Mouse (Mus musculus) MEL (cell line): ENCODE results near the gene Efna5. TPM values are rescaled to one million over a fixed set of nuclear protein-coding genes. Genes with fewer than 3 reads are reported as not detected.

Experiments used
- DNase-seq: peaks from one replicate; pipeline ENCODE4 v3.0.0; 2011; ENCODE audit warnings: low read depth, low spot score
- H3K27ac ChIP-seq: 2 replicates; pipeline ENCODE4 v1.5.1; 2012; ENCODE audit warnings: low read depth, mild to moderate bottlenecking, control low read depth, low read length, moderate library complexity; ENCODE audit not compliant: control insufficient read depth
- H3K27me3 ChIP-seq, 2 experiments: fragments of 150-350 bp in 1 of 2; sonication (generic) in 1 of 2; 2 replicates each; pipeline ENCODE4 v1.6.1; 2012; ENCODE audit warnings: low read length in 2 of 2, mild to moderate bottlenecking in 2 of 2, improper control_type of control experiment in 1 of 2, moderate library complexity in 1 of 2; ENCODE audit not compliant: insufficient read depth in 2 of 2, control insufficient read depth in 1 of 2
- H3K36me3 ChIP-seq, 2 experiments: 2 replicates each; pipeline ENCODE4 v1.6.1; 2012 to 2014; ENCODE audit warnings: low read length in 2 of 2, improper control_type of control experiment in 1 of 2, inconsistent platforms in 1 of 2, mild to moderate bottlenecking in 1 of 2; ENCODE audit not compliant: insufficient read depth in 2 of 2, control insufficient read depth in 1 of 2
- H3K4me1 ChIP-seq, 2 experiments: fragments of 150-350 bp in 1 of 2; sonication (generic) in 1 of 2; 2 replicates each; pipeline ENCODE4 v1.6.1; 2012; ENCODE audit warnings: low read length in 2 of 2, improper control_type of control experiment in 1 of 2, mild to moderate bottlenecking in 1 of 2; ENCODE audit not compliant: insufficient read depth in 2 of 2, control insufficient read depth in 1 of 2
- H3K4me3 ChIP-seq, 2 experiments: fragments of 150-350 bp in 1 of 2; sonication (generic) in 1 of 2; 2 replicates each; pipeline ENCODE4 v1.5.1; 2012; ENCODE audit warnings: low read depth in 2 of 2, low read length in 2 of 2, mild to moderate bottlenecking in 2 of 2, moderate library complexity in 2 of 2, control low read depth in 1 of 2, improper control_type of control experiment in 1 of 2; ENCODE audit not compliant: control insufficient read depth in 1 of 2, insufficient read depth in 1 of 2
- H3K79me2 ChIP-seq: 2 replicates; pipeline ENCODE4 v1.6.1; 2012; ENCODE audit warnings: mild to moderate bottlenecking, low read length, moderate library complexity; ENCODE audit not compliant: control insufficient read depth, poor library complexity, insufficient read depth
- H3K9ac ChIP-seq: 2 replicates; pipeline ENCODE4 v1.6.1; 2012; ENCODE audit warnings: low read depth, mild to moderate bottlenecking, control low read depth, low read length, moderate library complexity; ENCODE audit not compliant: control insufficient read depth, poor library complexity, severe bottlenecking
- H3K9me3 ChIP-seq: fragments of 150-350 bp; sonication (generic); replicated peaks from 2 replicates; pipeline ENCODE4 v1.6.1; 2012; ENCODE audit warnings: mild to moderate bottlenecking, low read length, improper control_type of control experiment, moderate library complexity; ENCODE audit not compliant: insufficient read depth
- BHLHE40 ChIP-seq: IDR thresholded peaks from 2 replicates; pipeline ENCODE4 v1.6.1; 2012; ENCODE audit warnings: low read depth, mild to moderate bottlenecking, inconsistent platforms, low read length, improper control_type of control experiment, borderline replicate concordance
- CHD1 ChIP-seq: IDR thresholded peaks from 2 replicates; pipeline ENCODE4 v1.6.1; 2012; ENCODE audit warnings: low read depth, mild to moderate bottlenecking, inconsistent platforms, low read length, improper control_type of control experiment
- CTCF ChIP-seq, 3 experiments: IDR thresholded peaks in 2 of 3; conservative IDR thresholded peaks in 1 of 3; 2 replicates each; pipeline ENCODE4 v1.5.1; 2011 to 2012; ENCODE audit warnings: low read length in 3 of 3, low read depth in 2 of 3, mild to moderate bottlenecking in 2 of 3, improper control_type of control experiment in 1 of 3, inconsistent platforms in 1 of 3, mixed read lengths in 1 of 3, moderate library complexity in 1 of 3; ENCODE audit not compliant: control insufficient read depth in 1 of 3, insufficient read depth in 1 of 3, poor library complexity in 1 of 3, severe bottlenecking in 1 of 3
- E2F4 ChIP-seq: IDR thresholded peaks from 2 replicates; pipeline ENCODE4 v1.6.1; 2011; ENCODE audit warnings: low read depth, low read length, improper control_type of control experiment, borderline replicate concordance
- ELF1 ChIP-seq: IDR thresholded peaks from 2 replicates; pipeline ENCODE4 v1.6.1; 2014; ENCODE audit warnings: low read depth, mild to moderate bottlenecking, inconsistent platforms, low read length, improper control_type of control experiment, moderate library complexity
- ETS1 ChIP-seq: IDR thresholded peaks from 2 replicates; pipeline ENCODE4 v1.6.1; 2012; ENCODE audit warnings: low read depth, mild to moderate bottlenecking, inconsistent platforms, low read length, improper control_type of control experiment, moderate library complexity
- GATA1 ChIP-seq: IDR thresholded peaks from 2 replicates; pipeline ENCODE4 v1.6.1; 2011; ENCODE audit warnings: low read depth, low read length, improper control_type of control experiment
- HCFC1 ChIP-seq: IDR thresholded peaks from 2 replicates; pipeline ENCODE4 v1.6.1; 2012; ENCODE audit warnings: low read depth, mild to moderate bottlenecking, inconsistent platforms, low read length, improper control_type of control experiment, moderate library complexity
- JUND ChIP-seq: IDR thresholded peaks from 2 replicates; pipeline ENCODE4 v1.6.1; 2011; ENCODE audit warnings: low read depth, mild to moderate bottlenecking, improper control_type of control experiment, low read length
- KAT2A ChIP-seq: conservative IDR thresholded peaks from 2 replicates; pipeline ENCODE4 v1.6.1; 2012; ENCODE audit warnings: low read depth, low read length, improper control_type of control experiment, inconsistent platforms
- MYB ChIP-seq: IDR thresholded peaks from 2 replicates; pipeline ENCODE4 v1.6.1; 2011; ENCODE audit warnings: mild to moderate bottlenecking, low read depth, low read length, improper control_type of control experiment
- MYC ChIP-seq: IDR thresholded peaks from 2 replicates; pipeline ENCODE4 v1.6.1; 2011; ENCODE audit warnings: low read depth, mild to moderate bottlenecking, low read length, improper control_type of control experiment, moderate library complexity
- NRF1 ChIP-seq: IDR thresholded peaks from 2 replicates; pipeline ENCODE4 v1.6.1; 2014; ENCODE audit warnings: low read depth, mild to moderate bottlenecking, inconsistent platforms, low read length, improper control_type of control experiment, moderate library complexity; ENCODE audit not compliant: poor library complexity, insufficient read depth, severe bottlenecking
- POLR2AphosphoS2 ChIP-seq: IDR thresholded peaks from 2 replicates; pipeline ENCODE4 v1.6.1; 2011; ENCODE audit warnings: low read length, improper control_type of control experiment
- RCOR1 ChIP-seq: IDR thresholded peaks from 2 replicates; pipeline ENCODE4 v1.6.1; 2012; ENCODE audit warnings: low read depth, mild to moderate bottlenecking, inconsistent platforms, low read length, improper control_type of control experiment
- TAL1 ChIP-seq: IDR thresholded peaks from 2 replicates; pipeline ENCODE4 v1.6.1; 2012; ENCODE audit warnings: mild to moderate bottlenecking, inconsistent platforms, low read length, moderate library complexity, mixed read lengths
- TCF12 ChIP-seq: IDR thresholded peaks from 2 replicates; pipeline ENCODE4 v1.6.1; 2014; ENCODE audit warnings: low read depth, mild to moderate bottlenecking, inconsistent platforms, low read length, improper control_type of control experiment, moderate library complexity
- USF2 ChIP-seq, 2 experiments: IDR thresholded peaks; 2 replicates each; pipeline ENCODE4 v1.6.1; 2011 to 2012; ENCODE audit warnings: improper control_type of control experiment in 2 of 2, low read length in 2 of 2, borderline replicate concordance in 1 of 2, inconsistent platforms in 1 of 2, low read depth in 1 of 2, mild to moderate bottlenecking in 1 of 2; ENCODE audit not compliant: insufficient read depth in 1 of 2
- ZKSCAN1 ChIP-seq: IDR thresholded peaks from 2 replicates; pipeline ENCODE4 v1.6.1; 2012; ENCODE audit warnings: low read depth, mild to moderate bottlenecking, inconsistent platforms, low read length, improper control_type of control experiment, moderate library complexity
- ZNF384 ChIP-seq: IDR thresholded peaks from 2 replicates; pipeline ENCODE4 v1.6.1; 2012; ENCODE audit warnings: low read depth, mild to moderate bottlenecking, inconsistent platforms, low read length, improper control_type of control experiment
- polyA plus RNA-seq, 2 experiments: library from polyadenylated mRNA; stranded (reverse) in 1 of 2; unstranded in 1 of 2; fragments of >175 nt in 1 of 2; fragments of >200 nt in 1 of 2; gene quantifications; 2 replicates each; pipeline versions ENCODE4 v1.2.1 to v1.2.4; 2012; ENCODE audit warnings: low replicate concordance in 2 of 2, low read depth in 1 of 2; ENCODE audit not compliant: insufficient read length in 2 of 2, insufficient read depth in 1 of 2, missing spikeins in 1 of 2
- total RNA-seq: library from RNA; depleted of rRNA; stranded (reverse); fragments of 300-350 nt; gene quantifications from 2 replicates; pipeline ENCODE4 v1.2.3, GENCODE M21; 2012; rRNA removed

The Efna5 gene
- total RNA-seq (not detected in 2 replicates), polyA plus RNA-seq (not detected)

- H3K27ac ChIP-seq = no peak within 1 kb of the TSS
- no peak for DNase-seq
- H3K4me3 ChIP-seq = no peak within 1 kb of the TSS
These were observed at the start of gene Efna5 for GRCm38 (mm10) chr17:62881176-62881790. TSS of gene Efna5 (minus strand) at chr17:62881317.

GRCm38 (mm10) chr17:62915304-62915703 lies 34.2 kb upstream of the Efna5 start:
- DNase-seq = no peak
- Histone ChIP-seq H3K4me3 (no peak overlapping the region), H3K27me3 (no peaks in the 10 kb centered on the region; a peak in 1 of 4 replicates), H3K4me1 (no peaks in the 10 kb centered on the region), H3K79me2 (no peaks in the 10 kb centered on the region)
- TF ChIP-seq CTCF (IDR thresholded peaks at IDR 0.05 in 2 of 3, conservative IDR thresholded peaks at IDR 0.05 in 1 of 3; ENCODE audit: control insufficient read depth in 1 of 3, insufficient read depth in 1 of 3, low read depth in 2 of 3, low read length in 3 of 3, poor library complexity in 1 of 3, severe bottlenecking in 1 of 3) (no peak), ETS1 (no peak), E2F4 (no peak), POLR2AphosphoS2 (no peak), JUND (no peak), USF2 (IDR thresholded peaks at IDR 0.05; ENCODE audit: borderline replicate concordance in 1 of 2, insufficient read depth in 1 of 2, low read depth in 1 of 2, low read length in 2 of 2) (no peak), KAT2A (no peak), MYC (no peak), ELF1 (no peak), RCOR1 (no peak), HCFC1 (no peak), GATA1 (no peak)
- TF ChIP-seq, all 39 proteins: peak for 0
- H3K9me3 ChIP-seq = no peaks in the 10 kb centered on the region
- H3K27ac ChIP-seq = no peak overlapping the region
- H3K36me3 ChIP-seq = no peaks in the 10 kb centered on the region
- no peak overlapping the region for H3K9ac ChIP-seq

More at GRCm38 (mm10) chr17:62881176-62881790, at the start of gene Efna5:
- TF ChIP-seq MYB = no peak
- no peak for TF ChIP-seq CHD1
- no peak for TF ChIP-seq HCFC1
- TF ChIP-seq ZNF384 = no peak
- TF ChIP-seq TCF12 = no peak
- no peak for TF ChIP-seq USF2 (IDR thresholded peaks at IDR 0.05; ENCODE audit: borderline replicate concordance in 1 of 2, insufficient read depth in 1 of 2, low read depth in 1 of 2, low read length in 2 of 2)
- TF ChIP-seq CTCF (IDR thresholded peaks at IDR 0.05 in 2 of 3, conservative IDR thresholded peaks at IDR 0.05 in 1 of 3; ENCODE audit: control insufficient read depth in 1 of 3, insufficient read depth in 1 of 3, low read depth in 2 of 3, low read length in 3 of 3, poor library complexity in 1 of 3, severe bottlenecking in 1 of 3) = no peak
- TF ChIP-seq ZKSCAN1 = no peak
- no peak for TF ChIP-seq TAL1
- TF ChIP-seq ETS1 = no peak
- no peak for TF ChIP-seq BHLHE40
- no peak for TF ChIP-seq NRF1
- TF ChIP-seq POLR2AphosphoS2 = no peak
- no peak for TF ChIP-seq JUND
- Histone ChIP-seq H3K79me2 (no peaks in the 10 kb centered on the region), H3K9me3 (no peaks in the 10 kb centered on the region), H3K4me1 (no peaks in the 10 kb centered on the region), H3K9ac (no peak within 1 kb of the TSS), H3K27me3 (no peaks in the 10 kb centered on the region), H3K36me3 (no peaks in the 10 kb centered on the region)
